ENCODE assay signal across 28 mouse cellular contexts in the genomic region with DNA sequence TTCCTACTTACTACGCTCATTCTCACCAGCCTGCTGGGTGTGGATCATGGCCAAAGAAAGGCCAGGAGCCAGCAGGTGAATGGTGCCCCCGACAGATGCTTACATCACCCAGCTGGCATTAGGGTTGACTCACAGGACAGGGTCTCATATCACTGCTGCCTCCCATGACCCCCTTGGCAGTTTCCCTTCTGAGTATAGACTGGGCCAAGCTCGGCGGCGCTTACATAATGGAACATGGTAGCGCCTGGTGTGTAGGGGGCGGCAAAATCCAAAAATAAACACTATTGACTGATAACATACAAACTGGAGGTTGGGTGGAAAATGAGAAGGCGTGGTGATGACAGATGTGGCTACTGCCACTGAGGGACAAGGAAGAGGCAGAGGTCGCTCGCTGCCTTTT. TPM values are rescaled to one million over a fixed set of nuclear protein-coding genes. Genes with fewer than 3 reads are reported as not detected.
DNase-seq lines count a peak whose midpoint lies in the region; ATAC-seq and TF ChIP-seq lines count a peak whose summit lies in the region.
"Had no signal": no experiment of that assay in that cellular context is flagged by ENCODE, and none has a peak within 500 bp of the region (broad histone marks: within the 10 kb centered on the region; RNA-seq: fewer than 3 reads in every experiment).

No protein-coding gene starts in this region.

- peak; percentile 77 for TF ChIP-seq EP300 in heart, adult 2 months (IDR thresholded peaks at IDR 0.05; ENCODE audit: insufficient read depth, low read depth, low read length)

- H3K9me3 ChIP-seq in heart, embryonic 14.5 days (ENCODE audit: control insufficient read depth, low read length) = no peaks in the 10 kb centered on the region
- H3K9me3 ChIP-seq: embryonic facial prominence, embryonic 13.5 days; hindbrain, embryonic 10.5 days; kidney, embryonic 15.5 days; limb, embryonic 13.5 days; liver, embryonic 15.5 days; neural tube, embryonic 15.5 days; stomach, embryonic 15.5 days had no signal

- peaks cover 1% of the 10 kb centered on the region; the same call in 1 of the 2 replicates for H3K4me1 ChIP-seq in heart, adult 2 months (ENCODE audit: control insufficient read depth, insufficient read depth, low read length)
- H3K4me1 ChIP-seq in heart, embryonic 14.5 days (ENCODE audit: control insufficient read depth in 2 of 2, insufficient read depth in 2 of 2, low read length in 2 of 2) = peaks cover 12 to 24% of the 10 kb centered on the region in 2 experiments
- H3K4me1 ChIP-seq: stomach, embryonic 15.5 days had no signal

- H3K36me3 ChIP-seq in heart, adult 2 months (ENCODE audit: control insufficient read depth, insufficient read depth, low read length) = no peaks in the 10 kb centered on the region
- no peaks in the 10 kb centered on the region for H3K36me3 ChIP-seq in heart, embryonic 14.5 days (ENCODE audit: control insufficient read depth, insufficient read depth, low read length)
- H3K36me3 ChIP-seq: embryonic facial prominence, embryonic 13.5 days; hindbrain, embryonic 10.5 days; kidney, embryonic 15.5 days; limb, embryonic 13.5 days; liver, embryonic 15.5 days; neural tube, embryonic 15.5 days; stomach, embryonic 15.5 days had no signal

- no peak overlapping the region for H3K27ac ChIP-seq in gastrocnemius, adult 2 months
- H3K27ac ChIP-seq in heart, adult 2 months = peak overlapping the region; percentile 49; the same call in 1 of the 2 replicates
- H3K27ac ChIP-seq in heart, embryonic 14.5 days (replicated peaks in 1 of 2; ENCODE audit: control insufficient read depth in 1 of 2, insufficient read depth in 1 of 2, low read depth in 2 of 2, low read length in 2 of 2) = peak overlapping the region; percentile 60 to 61; a peak in 3 of 4 replicates
- H3K27ac ChIP-seq: embryonic facial prominence, embryonic 13.5 days; hindbrain, embryonic 10.5 days; hindbrain, postnatal 0 days; kidney, embryonic 15.5 days; limb, embryonic 13.5 days; liver, embryonic 15.5 days; neural tube, embryonic 15.5 days; stomach, embryonic 15.5 days had no signal

- ATAC-seq in heart, embryonic 14.5 days (ENCODE audit: insufficient number of reproducible peaks, insufficient read depth, low FRiP score, low read depth) = peak; percentile 82
- no peak for ATAC-seq in megakaryocyte, adult 5-6 weeks (ENCODE audit: poor library complexity, severe bottlenecking)
- ATAC-seq: CD4-positive, CD25-positive, alpha-beta regulatory T cell, adult 4 months; forebrain, embryonic 14.5 days; hindbrain, postnatal 0 days; intestine, postnatal 0 days; midbrain, embryonic 16.5 days; Patski had no signal

- H3K79me2 ChIP-seq in heart, adult 2 months (replicated peaks; ENCODE audit: control insufficient read depth, insufficient read depth, low read length) = no peaks in the 10 kb centered on the region

- no peaks in the 10 kb centered on the region for H3K27me3 ChIP-seq in heart, adult 2 months (ENCODE audit: control insufficient read depth, insufficient read depth, low read length)
- no peaks in the 10 kb centered on the region for H3K27me3 ChIP-seq in heart, embryonic 14.5 days (ENCODE audit: control insufficient read depth, insufficient read depth, low read length)
- H3K27me3 ChIP-seq: embryonic facial prominence, embryonic 13.5 days; kidney, embryonic 15.5 days; limb, embryonic 13.5 days; liver, embryonic 15.5 days; neural tube, embryonic 15.5 days; Patski; stomach, embryonic 15.5 days had no signal

- no peak overlapping the region for H3K9ac ChIP-seq in heart, adult 2 months (ENCODE audit: low read depth, low read length)
- no peak overlapping the region for H3K9ac ChIP-seq in heart, embryonic 14.5 days (ENCODE audit: low read length)
- H3K9ac ChIP-seq: embryonic facial prominence, embryonic 13.5 days; kidney, embryonic 15.5 days; limb, embryonic 13.5 days; liver, embryonic 15.5 days; neural tube, embryonic 15.5 days; stomach, embryonic 15.5 days had no signal

- DNase-seq in gastrocnemius, adult 2 months = peak; percentile 65
- DNase-seq in gastrocnemius, postnatal 10 days = no peak
- peak; percentile 38 to 67 for DNase-seq in heart, adult 2 months
- DNase-seq in heart, postnatal 4 days = peak; percentile 61
- DNase-seq in left cerebral cortex, postnatal 25 days (ENCODE audit: low spot score in 2 of 2) = no peak
- DNase-seq: adrenal gland, adult 8-10 months; lung, postnatal 14 days; right cerebral cortex, postnatal 14 days had no signal

- peak overlapping the region; percentile 51 for H3K4me2 ChIP-seq in heart, embryonic 14.5 days (ENCODE audit: low read length)
- H3K4me2 ChIP-seq: embryonic facial prominence, embryonic 13.5 days; kidney, embryonic 15.5 days; limb, embryonic 13.5 days; liver, embryonic 15.5 days; neural tube, embryonic 15.5 days; stomach, embryonic 15.5 days had no signal

- 48% methylated on average over 10 of the region's 10 CpGs for WGBS in heart, adult 2 months
- 16% methylated on average over 10 of the region's 10 CpGs for WGBS in heart, embryonic 14.5 days

- intact Hi-C loops in gastrocnemius, adult 2 months (cut with DNase I) = no loop called here
- intact Hi-C loops in heart, adult 2 months (cut with DNase I) = loop anchor here (5.0 kb wide), 1 partner anchor 166 kb away; no protein-coding TSS in a partner anchor
- intact Hi-C loops in left cerebral cortex, postnatal 25 days (cut with DNase I) = no loop called here

- no peak overlapping the region for H3K4me3 ChIP-seq in gastrocnemius, adult 2 months
- no peak overlapping the region for H3K4me3 ChIP-seq in heart, adult 2 months
- no peak overlapping the region for H3K4me3 ChIP-seq in heart, embryonic 14.5 days (ENCODE audit: control insufficient read depth in 1 of 2, insufficient read depth in 1 of 2, low read depth in 1 of 2, low read length in 2 of 2)
- H3K4me3 ChIP-seq: embryonic facial prominence, embryonic 13.5 days; hindbrain, embryonic 10.5 days; kidney, embryonic 15.5 days; limb, embryonic 13.5 days; liver, embryonic 15.5 days; neural tube, embryonic 15.5 days; stomach, embryonic 15.5 days had no signal

- no peak for TF ChIP-seq CTCF in gastrocnemius, adult 2 months (IDR thresholded peaks at IDR 0.05)
- no peak for TF ChIP-seq CTCF in heart, adult 2 months (IDR thresholded peaks at IDR 0.05)

- no peak for TF ChIP-seq POLR2A in heart, adult 2 months (IDR thresholded peaks at IDR 0.05; ENCODE audit: insufficient read depth, low read depth, low read length)

RNA-seq across cellular contexts. Expression of a gene that starts 28.0 kb away (rescaled TPM):
- total RNA-seq in gastrocnemius, adult 2 months (2021) = not detected
- total RNA-seq in gastrocnemius, postnatal 10 days (2021) = not detected
- not detected for total RNA-seq in heart, adult 2 months (2021)
- polyA plus RNA-seq in heart, adult 2 months (2012; rRNA removed) = 1.1 and 2.4 TPM in 2 replicates
- polyA plus RNA-seq in heart, embryonic 14.5 days (2014; fragmentation: Nextera tagmentation; extraction: Ambion mirVana) = not detected in 2 replicates
- total RNA-seq in heart, postnatal 4 days (2021) = not detected
- not detected for total RNA-seq in left cerebral cortex, postnatal 25 days (2021)
- total RNA-seq in megakaryocyte, adult 5-6 weeks (2015) = not detected in 2 replicates
- not detected in 2 replicates for total RNA-seq in megakaryocyte, adult 5-6 weeks (2017)
- total RNA-seq: adrenal gland, adult 8-10 months; ES-E14; hindbrain, postnatal 0 days; layer of hippocampus, postnatal 14 days; left cerebral cortex, postnatal 10 days; megakaryocyte-erythroid progenitor cell, adult 5-6 weeks had no signal
- polyA plus RNA-seq: CD4-positive, CD25-positive, alpha-beta regulatory T cell, adult 4 months; embryonic facial prominence, embryonic 13.5 days; forebrain, embryonic 14.5 days; hindbrain, embryonic 10.5 days; hindbrain, postnatal 0 days; intestine, postnatal 0 days; kidney, embryonic 15.5 days; large intestine, adult 2 months; limb, embryonic 13.5 days; liver, embryonic 15.5 days; midbrain, embryonic 16.5 days; neural tube, embryonic 15.5 days; Patski; stomach, embryonic 15.5 days had no signal

Comparison
In these comparisons a context has a peak if more than half of its experiments do, and no peak if none do; other contexts are left out.
1. DNase-seq: peak in gastrocnemius, adult 2 months (single experiment), heart, adult 2 months (2 of 2) and heart, postnatal 4 days (single experiment); none in gastrocnemius, postnatal 10 days (single experiment) and left cerebral cortex, postnatal 25 days (0 of 2).